Mouse (Mus musculus): Measurements from ENCODE around the gene Rad51ap1. TPM values are rescaled to one million over a fixed set of nuclear protein-coding genes. Genes with fewer than 3 reads are reported as not detected.

The Rad51ap1 gene
- total RNA-seq (2021): under 1 TPM; 0.74 to 0.78 TPM
- long read RNA-seq, experiment 1, partial matches to known transcripts: 1 of 2 reads
- long read RNA-seq, experiment 1, other reads (novel, unspliced or antisense): 1 of 2 reads
- long read RNA-seq, experiment 2: 0 reads

DNA sequence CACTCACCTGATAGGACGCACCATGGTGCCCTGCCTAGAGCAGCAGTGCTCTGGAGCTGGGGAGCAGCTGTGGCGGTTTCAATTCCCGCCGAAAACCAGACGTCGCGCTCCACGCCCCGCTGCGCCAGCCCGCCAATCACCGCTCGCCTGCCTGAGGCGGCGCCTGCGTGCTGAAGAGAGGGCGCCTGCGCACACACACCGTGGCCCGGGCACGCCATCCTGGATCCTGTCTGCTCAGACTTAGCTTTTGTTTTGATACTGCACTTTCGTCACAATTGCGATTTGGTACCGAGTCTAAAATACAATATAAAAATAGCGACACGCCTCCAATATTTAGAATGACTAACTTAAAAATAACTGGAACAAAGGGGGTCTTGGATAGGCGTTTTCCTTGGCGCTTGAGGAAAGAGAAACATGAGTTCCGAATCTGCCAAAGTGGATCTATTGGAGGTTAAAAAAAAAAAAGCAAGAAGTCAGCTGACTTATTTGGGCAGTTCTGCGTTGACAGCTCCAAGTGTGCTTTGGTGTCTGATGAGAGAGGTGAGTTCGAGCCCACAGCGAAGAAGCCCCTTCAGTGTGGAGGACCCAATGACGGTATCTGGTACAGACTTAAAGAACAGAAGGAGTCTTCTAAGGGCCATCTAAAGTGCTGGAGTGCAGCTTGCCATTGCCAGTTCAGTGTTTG lies at the start of gene Rad51ap1, which contains the start of gene D6Wsu163e:
TSS of gene Rad51ap1 (minus strand) at position 101 of the 685 bp plus-strand sequence.
TSS of gene D6Wsu163e (plus strand) at position 476 of the 685 bp plus-strand sequence.
- DNase-seq: peak; percentile 93

GRCm38 (mm10) chr6:126981539-126982234 lies 42.3 kb upstream of the Rad51ap1 start:
- DNase-seq: no peak

GRCm38 (mm10) chr6:126966241-126967026 lies 27.0 kb upstream of the Rad51ap1 start:
- no peak for DNase-seq

DNA sequence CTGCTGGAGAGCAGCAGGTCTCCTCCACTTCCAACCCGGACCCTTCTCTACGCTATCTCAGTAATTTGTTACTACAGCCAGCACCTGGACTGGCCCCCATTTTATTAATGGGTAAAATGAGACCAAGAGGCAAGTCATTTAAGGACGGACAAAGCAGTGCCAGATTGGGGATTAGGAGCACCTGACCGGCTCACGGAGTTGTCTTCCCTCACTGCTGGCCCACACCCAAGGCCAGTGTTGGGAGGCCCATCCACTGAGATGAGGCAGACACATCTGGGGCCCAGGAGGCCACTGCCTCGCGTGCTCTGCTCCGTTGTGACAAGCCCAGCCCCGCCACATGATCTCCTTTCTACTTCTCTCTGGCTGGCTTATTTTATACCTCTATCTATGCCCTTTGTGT lies 24.0 kb upstream of the Rad51ap1 start:
- peak; percentile 26 for DNase-seq

- no peak for DNase-seq
Observed at GRCm38 (mm10) chr6:126962709-126963108, 23.3 kb upstream of the Rad51ap1 start.

- DNase-seq: no peak
Observed at GRCm38 (mm10) chr6:126961371-126962018, 22.1 kb upstream of the Rad51ap1 start.

DNA sequence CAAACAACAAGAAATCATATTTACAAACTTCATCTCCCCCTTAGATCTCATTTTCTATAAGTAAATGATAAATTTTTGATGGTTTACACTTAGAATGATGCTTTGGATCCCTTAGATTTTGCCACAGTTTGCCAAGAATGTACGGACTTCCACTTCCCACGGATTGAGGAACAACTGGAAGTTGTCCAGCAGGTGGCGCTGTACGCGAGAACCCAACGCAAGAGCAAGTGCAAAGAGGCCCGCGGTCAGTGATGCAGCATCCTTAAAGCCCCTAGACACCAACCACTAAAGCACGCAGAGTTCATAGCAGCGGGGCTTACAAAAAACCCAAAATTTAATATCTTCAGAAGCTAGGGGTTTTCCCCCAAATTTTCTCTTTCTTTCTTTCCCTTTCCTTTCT lies 16.3 kb upstream of the Rad51ap1 start:
- DNase-seq: no peak

- DNase-seq: no peak
Observed at GRCm38 (mm10) chr6:126948336-126948735, 8.9 kb upstream of the Rad51ap1 start.

- no peak for DNase-seq
Observed at GRCm38 (mm10) chr6:126940451-126940850, 1.1 kb upstream of the Rad51ap1 start.

DNA sequence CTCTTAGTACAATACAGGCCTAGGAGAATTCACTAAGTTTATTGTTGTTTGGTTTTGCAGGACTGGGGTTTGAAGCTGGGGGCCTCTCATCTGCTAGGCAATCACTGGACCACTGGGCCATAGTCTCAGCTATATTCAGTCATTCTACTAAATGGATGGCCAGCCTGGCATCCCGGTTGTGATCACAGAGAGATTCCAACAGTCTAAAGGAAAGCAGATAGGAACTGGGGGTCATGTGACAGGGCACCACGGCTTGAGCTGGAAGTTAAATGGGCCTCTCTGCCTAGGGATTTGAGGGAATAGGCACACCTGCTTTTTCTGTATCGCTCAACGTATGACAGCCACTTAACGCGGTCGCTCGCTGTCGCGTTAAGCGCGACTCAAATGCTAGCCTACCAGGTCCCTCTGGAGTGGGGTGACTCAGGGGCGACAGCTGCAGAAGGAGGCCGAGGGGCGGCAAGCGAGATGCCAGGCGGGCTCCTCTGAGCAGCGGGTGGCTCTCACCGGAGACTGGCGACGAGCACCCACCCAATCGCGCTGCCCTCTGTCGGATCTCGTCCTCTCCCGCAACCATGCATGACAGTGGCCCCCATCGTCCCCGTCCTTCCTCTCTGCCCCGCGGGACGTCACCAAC lies 417 bp downstream of the Rad51ap1 start:
- no peak for DNase-seq

DNA sequence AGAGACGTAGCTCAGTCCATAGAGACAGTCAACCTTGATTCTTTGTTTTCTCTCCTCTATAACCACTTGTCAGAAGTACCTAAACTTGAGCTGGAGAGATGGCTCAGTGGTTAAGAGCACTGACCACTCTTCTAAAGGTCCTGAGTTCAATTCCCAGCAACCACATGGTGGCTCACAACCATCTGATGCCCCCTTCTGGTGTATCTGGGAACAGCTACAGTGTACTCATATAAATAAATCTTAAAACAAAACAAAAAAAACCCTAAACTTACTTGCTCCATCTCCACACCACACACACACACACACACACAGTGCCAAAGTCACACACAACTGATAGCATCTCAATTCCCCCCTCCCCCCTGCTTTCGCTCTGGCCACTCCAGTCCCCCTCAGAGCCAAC lies 1.3 kb downstream of the Rad51ap1 start:
- DNase-seq: no peak

GRCm38 (mm10) chr6:126932896-126933295 lies 6.5 kb downstream of the Rad51ap1 start:
- DNase-seq: no peak

DNA sequence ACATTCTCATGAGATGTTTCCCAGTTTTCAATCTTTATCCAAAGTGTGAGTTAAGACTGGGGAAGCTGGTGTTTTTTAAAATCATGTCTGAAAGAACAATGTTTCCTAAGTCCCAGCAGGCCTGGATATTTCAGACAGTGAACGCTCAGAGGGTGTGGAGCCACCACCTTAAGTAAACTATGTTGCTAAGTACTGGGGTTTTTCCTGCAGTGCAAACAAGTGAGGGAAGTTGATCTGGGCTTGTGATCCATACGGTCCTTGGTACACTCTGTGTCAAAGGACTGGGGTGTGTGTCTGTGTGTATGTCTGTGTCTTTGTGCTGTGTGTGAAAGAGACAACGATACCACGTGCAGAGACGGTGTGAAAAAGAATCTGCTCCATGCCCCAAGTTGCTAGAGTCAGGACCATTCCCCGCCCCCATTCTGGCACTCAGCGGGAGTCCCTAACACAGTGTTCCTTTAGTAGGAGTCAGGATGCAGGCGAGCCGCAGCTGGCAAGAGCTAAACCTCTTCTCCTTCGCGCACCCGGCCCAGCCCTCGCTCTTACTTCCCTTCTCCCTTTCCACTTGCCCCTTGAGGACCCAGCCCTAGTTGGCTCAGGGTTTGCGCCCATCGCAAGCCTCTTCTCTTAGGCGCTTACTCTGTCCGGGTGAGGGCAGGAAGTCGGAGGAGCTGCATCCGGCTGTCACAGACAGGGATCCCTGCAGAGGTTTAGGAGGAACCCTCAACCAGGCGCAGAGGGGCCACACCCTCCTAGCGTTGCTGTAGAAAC lies 18.1 kb downstream of the Rad51ap1 start, which contains the start of gene Dyrk4:
TSS of gene Dyrk4 (minus strand) at position 729 of the 771 bp plus-strand sequence.
- peak; percentile 11 for DNase-seq

- no peak for DNase-seq
Observed at GRCm38 (mm10) chr6:126914928-126915327, 24.5 kb downstream of the Rad51ap1 start.

DNA sequence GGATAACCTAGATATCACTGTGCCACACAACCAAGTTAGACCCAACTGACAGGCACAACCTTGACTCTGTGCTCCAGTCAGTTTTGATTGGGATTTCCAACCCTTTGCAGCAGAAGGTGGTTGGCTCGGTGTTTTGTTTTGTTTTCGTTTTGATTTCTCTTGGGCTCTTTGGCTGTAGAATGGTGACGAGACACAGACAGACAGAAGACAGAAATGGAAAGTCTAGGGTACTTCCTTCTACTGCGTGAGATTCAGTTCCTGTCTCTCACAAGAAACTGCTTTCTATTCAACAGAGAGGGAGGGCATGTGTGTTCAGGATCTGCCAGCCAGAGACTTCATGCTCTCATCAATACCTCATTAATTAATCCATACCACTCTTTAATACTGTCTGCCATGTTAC lies 28.7 kb downstream of the Rad51ap1 start:
- DNase-seq: no peak

DNA sequence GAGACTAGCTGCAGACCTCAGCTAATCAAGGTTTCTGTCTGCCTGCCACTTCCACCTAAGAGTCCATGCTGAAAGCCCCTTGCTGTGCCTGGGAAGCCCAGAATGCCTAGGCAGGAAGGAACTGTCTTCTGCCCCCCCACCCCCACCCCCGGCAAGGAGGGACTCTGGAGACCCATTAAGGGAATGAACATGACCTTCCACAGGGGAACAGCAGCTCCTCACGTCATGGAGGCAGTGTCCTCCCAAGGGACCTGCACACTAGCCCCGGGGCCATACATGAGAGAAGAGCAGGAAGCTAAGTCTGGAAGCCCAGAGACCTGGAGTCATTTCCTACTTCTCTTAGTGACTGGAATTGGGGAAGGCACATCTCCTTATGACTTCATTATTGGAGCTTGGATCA lies 31.5 kb downstream of the Rad51ap1 start:
- no peak for DNase-seq

- no peak for DNase-seq
Observed at GRCm38 (mm10) chr6:126907378-126907777, 32.0 kb downstream of the Rad51ap1 start.

- DNase-seq: no peak
Observed at GRCm38 (mm10) chr6:126877118-126877517, 62.3 kb downstream of the Rad51ap1 start.
